In the genomic region with DNA sequence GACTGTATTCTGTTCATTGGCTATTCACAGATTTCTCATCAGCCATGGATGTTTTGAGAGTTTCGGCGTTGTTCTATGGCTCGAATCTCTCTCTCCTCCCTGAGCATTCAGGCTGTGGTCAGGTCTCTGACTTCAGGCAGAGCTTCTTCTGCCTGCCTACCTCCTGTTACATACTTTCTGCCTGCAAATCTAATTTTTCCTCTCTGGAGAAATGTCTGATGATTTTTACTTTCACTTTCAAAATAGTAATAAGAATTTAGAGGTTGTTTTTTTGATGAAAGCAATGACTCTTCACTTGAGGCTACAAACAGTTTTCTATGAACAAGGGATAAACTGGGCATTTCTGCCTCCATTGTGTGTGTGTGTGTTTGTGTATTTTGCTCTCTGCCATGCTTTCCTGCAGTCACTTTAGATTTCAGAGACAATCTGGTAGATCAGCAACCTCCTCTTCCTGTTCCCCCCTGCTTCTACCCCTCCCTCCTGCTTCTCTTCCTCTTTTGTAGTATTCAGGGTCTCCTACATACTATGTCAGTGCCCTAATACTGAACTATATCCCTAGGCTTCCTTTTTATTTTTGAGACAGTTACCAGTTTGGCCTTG, we compare ENCODE assay signal across 11 mouse cellular contexts.
A peak's percentile ranks its signal among the peaks of the same experiment; 100 is the strongest.
DNase-seq lines count a peak whose midpoint lies in the region; ATAC-seq and TF ChIP-seq lines count a peak whose summit lies in the region.
"Had no signal": no experiment of that assay in that cellular context is flagged by ENCODE, and none has a peak within 500 bp of the region (broad histone marks: within the 10 kb centered on the region; RNA-seq: fewer than 3 reads in every experiment).

No protein-coding gene starts in this region.

- peak overlapping the region; percentile 19; the same call in 1 of the 2 replicates for H3K4me2 ChIP-seq in stomach, embryonic 16.5 days (ENCODE audit: low read depth, low read length)
- H3K4me2 ChIP-seq in stomach, postnatal 0 days (replicated peaks; ENCODE audit: low read depth): no peak overlapping the region
- H3K4me2 ChIP-seq in forebrain, embryonic 15.5 days (replicated peaks): no peak overlapping the region
- H3K4me2 ChIP-seq: neural tube, embryonic 12.5 days had no signal

- H3K36me3 ChIP-seq in heart, embryonic 10.5 days: no peaks in the 10 kb centered on the region
- H3K36me3 ChIP-seq in stomach, embryonic 16.5 days (ENCODE audit: control insufficient read depth, insufficient read depth, low read length): no peaks in the 10 kb centered on the region
- H3K36me3 ChIP-seq in stomach, postnatal 0 days (ENCODE audit: control insufficient read depth, insufficient read depth, low read length): no peaks in the 10 kb centered on the region
- H3K36me3 ChIP-seq in limb, embryonic 10.5 days: no peaks in the 10 kb centered on the region
- H3K36me3 ChIP-seq in forebrain, embryonic 15.5 days: no peaks in the 10 kb centered on the region
- H3K36me3 ChIP-seq: neural tube, embryonic 12.5 days had no signal

- H3K4me1 ChIP-seq in heart, embryonic 10.5 days: no peaks in the 10 kb centered on the region
- H3K4me1 ChIP-seq in stomach, embryonic 16.5 days (ENCODE audit: control insufficient read depth, insufficient read depth, low read length): no peaks in the 10 kb centered on the region
- H3K4me1 ChIP-seq in stomach, postnatal 0 days (replicated peaks; ENCODE audit: control insufficient read depth, insufficient read depth): no peaks in the 10 kb centered on the region
- peaks cover 20% of the 10 kb centered on the region for H3K4me1 ChIP-seq in limb, embryonic 10.5 days
- H3K4me1 ChIP-seq in forebrain, embryonic 15.5 days: peaks cover 4% of the 10 kb centered on the region; the same call in 1 of the 2 replicates
- H3K4me1 ChIP-seq: neural tube, embryonic 12.5 days had no signal

- no peak overlapping the region for H3K27ac ChIP-seq in heart, embryonic 10.5 days
- no peak overlapping the region for H3K27ac ChIP-seq in stomach, embryonic 16.5 days (ENCODE audit: low read length)
- no peak overlapping the region for H3K27ac ChIP-seq in stomach, postnatal 0 days (replicated peaks)
- H3K27ac ChIP-seq in limb, embryonic 10.5 days: no peak overlapping the region
- no peak overlapping the region for H3K27ac ChIP-seq in forebrain, embryonic 15.5 days (replicated peaks)
- H3K27ac ChIP-seq: neural tube, embryonic 12.5 days had no signal

- WGBS in heart, embryonic 10.5 days: 93% methylated on average over 3 of the region's 3 CpGs
- 82% methylated on average over 3 of the region's 3 CpGs for WGBS in stomach, embryonic 16.5 days
- 79% methylated on average over 3 of the region's 3 CpGs for WGBS in stomach, postnatal 0 days
- WGBS in limb, embryonic 10.5 days: 88% methylated on average over 3 of the region's 3 CpGs
- 81% methylated on average over 3 of the region's 3 CpGs for WGBS in forebrain, embryonic 15.5 days

- no peaks in the 10 kb centered on the region for H3K9me3 ChIP-seq in heart, embryonic 10.5 days
- no peaks in the 10 kb centered on the region for H3K9me3 ChIP-seq in stomach, embryonic 16.5 days (replicated peaks; ENCODE audit: control insufficient read depth, low read length)
- no peaks in the 10 kb centered on the region for H3K9me3 ChIP-seq in stomach, postnatal 0 days (ENCODE audit: control insufficient read depth, low read length)
- H3K9me3 ChIP-seq in limb, embryonic 10.5 days (replicated peaks): no peaks in the 10 kb centered on the region
- H3K9me3 ChIP-seq in forebrain, embryonic 15.5 days: no peaks in the 10 kb centered on the region
- H3K9me3 ChIP-seq: neural tube, embryonic 12.5 days had no signal

- H3K4me3 ChIP-seq in heart, embryonic 10.5 days: no peak overlapping the region
- no peak overlapping the region for H3K4me3 ChIP-seq in stomach, embryonic 16.5 days (replicated peaks; ENCODE audit: low read length)
- no peak overlapping the region for H3K4me3 ChIP-seq in stomach, postnatal 0 days (ENCODE audit: low read depth, low read length)
- no peak overlapping the region for H3K4me3 ChIP-seq in limb, embryonic 10.5 days
- no peak overlapping the region for H3K4me3 ChIP-seq in forebrain, embryonic 15.5 days
- H3K4me3 ChIP-seq: neural tube, embryonic 12.5 days had no signal

- no peak for TF ChIP-seq CTCF in stomach, postnatal 0 days (IDR thresholded peaks at IDR 0.05; ENCODE audit: low read depth)

- no peak for TF ChIP-seq EP300 in stomach, postnatal 0 days (optimal IDR thresholded peaks at IDR 0.05)

- peak; percentile 71 for DNase-seq in heart, adult 11 months
- no peak for DNase-seq in heart, embryonic 10.5 days (ENCODE audit: low spot score)
- no peak for DNase-seq in stomach, postnatal 0 days (ENCODE audit: low spot score)
- DNase-seq in heart, postnatal 36 days: peak; percentile 3 to 6
- peak; percentile 15 for DNase-seq in thymus, postnatal 25 days
- DNase-seq in limb, embryonic 10.5 days (ENCODE audit: low spot score): no peak
- DNase-seq: adrenal gland, postnatal 10 days; kidney, postnatal 10 days had no signal

- no peak overlapping the region for H3K9ac ChIP-seq in stomach, embryonic 16.5 days (ENCODE audit: low read length)
- H3K9ac ChIP-seq in stomach, postnatal 0 days (ENCODE audit: low read length): no peak overlapping the region
- H3K9ac ChIP-seq in forebrain, embryonic 15.5 days (replicated peaks): no peak overlapping the region
- H3K9ac ChIP-seq: neural tube, embryonic 12.5 days had no signal

- no peaks in the 10 kb centered on the region for H3K27me3 ChIP-seq in heart, embryonic 10.5 days (ENCODE audit: insufficient read depth, poor library complexity, severe bottlenecking)
- no peaks in the 10 kb centered on the region for H3K27me3 ChIP-seq in stomach, embryonic 16.5 days (ENCODE audit: control insufficient read depth, insufficient read depth, low read length)
- H3K27me3 ChIP-seq in stomach, postnatal 0 days (ENCODE audit: control insufficient read depth, insufficient read depth, low read length): no peaks in the 10 kb centered on the region
- H3K27me3 ChIP-seq in limb, embryonic 10.5 days (ENCODE audit: low read depth, poor library complexity, severe bottlenecking): no peaks in the 10 kb centered on the region
- no peaks in the 10 kb centered on the region for H3K27me3 ChIP-seq in forebrain, embryonic 15.5 days
- H3K27me3 ChIP-seq: neural tube, embryonic 12.5 days had no signal

- ATAC-seq in stomach, embryonic 16.5 days (ENCODE audit: insufficient read depth, low FRiP score): no peak
- no peak for ATAC-seq in stomach, postnatal 0 days (ENCODE audit: low FRiP score, low TSS enrichment)
- ATAC-seq in forebrain, embryonic 15.5 days (replicated peaks): no peak

- intact Hi-C loops in heart, postnatal 36 days (cut with DNase I): no loop called here

Comparison
In these comparisons a context has a peak if more than half of its experiments do, and no peak if none do; other contexts are left out.
1. DNase-seq: peak in heart, adult 11 months (single experiment), heart, postnatal 36 days (2 of 2) and thymus, postnatal 25 days (single experiment); none in heart, embryonic 10.5 days (single experiment), stomach, postnatal 0 days (single experiment) and limb, embryonic 10.5 days (single experiment).